Mouse (Mus musculus) heart, postnatal 14 days (tissue): ENCODE data around the gene Dnase2b. TPM values are rescaled to one million over a fixed set of nuclear protein-coding genes. Genes with fewer than 3 reads are reported as not detected.
A peak's percentile ranks its signal among the peaks of the same experiment; 100 is the strongest.

Source experiments
- DNase-seq, 2 experiments: peaks; one replicate each; pipeline ENCODE4 v3.0.0; 2021 to 2022
- intact Hi-C: fragments of 180-260 bp; cut with DNase I; formaldehyde crosslinking; loops from one replicate; pipeline ENCODE4 v1.15.1; 2025
- total RNA-seq, 2 experiments: library from RNA; stranded (reverse); gene quantifications; 2 replicates each; pipeline ENCODE4 v1.2.3; 2021

Dnase2b gene
- total RNA-seq, 2 experiments from 2014 or later: not detected

DNA sequence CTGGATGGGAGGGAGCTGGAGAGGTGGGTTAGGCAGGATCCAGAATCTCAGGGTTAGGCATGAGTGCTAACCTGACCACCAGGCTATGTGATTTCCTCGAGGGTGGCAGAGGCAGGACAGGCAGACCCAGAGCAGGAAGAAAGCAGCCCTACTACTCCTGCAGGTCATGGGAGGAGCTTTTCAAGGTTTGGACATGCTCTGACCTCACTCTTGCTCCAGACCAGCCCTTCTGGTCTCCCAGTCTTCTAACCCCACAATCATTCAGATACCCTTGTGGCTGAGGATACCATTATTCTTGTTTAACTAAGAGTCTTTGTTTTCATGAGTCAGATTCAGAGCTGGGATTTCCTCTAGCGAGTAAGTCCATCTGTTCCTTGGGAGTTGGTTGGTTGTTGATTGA, 37.8 kb downstream of the Dnase2b start:
- DNase-seq: no peak
- intact Hi-C loops: no loop called here

DNA sequence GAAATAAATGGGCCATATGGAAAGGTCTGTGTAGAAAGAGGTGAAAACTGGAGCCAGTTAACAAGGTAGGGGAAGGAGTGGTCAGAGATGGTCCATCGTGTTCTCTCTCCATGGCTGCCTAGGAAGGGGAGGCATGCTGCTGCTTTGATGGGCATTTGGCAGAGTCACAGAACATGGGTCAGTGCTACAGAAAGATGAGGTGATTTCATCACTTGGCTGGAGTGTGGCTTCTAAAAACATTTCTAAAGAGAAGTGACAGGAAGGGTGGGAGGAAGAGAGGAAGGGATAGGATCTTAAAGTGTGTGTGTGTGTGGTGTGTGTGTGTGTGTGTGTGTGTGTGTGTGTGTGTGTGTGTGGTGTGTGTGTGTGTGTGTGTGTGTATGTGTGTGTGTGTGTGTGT, 44.1 kb downstream of the Dnase2b start:
- DNase-seq: no peak
- intact Hi-C loops: no loop called here

DNA sequence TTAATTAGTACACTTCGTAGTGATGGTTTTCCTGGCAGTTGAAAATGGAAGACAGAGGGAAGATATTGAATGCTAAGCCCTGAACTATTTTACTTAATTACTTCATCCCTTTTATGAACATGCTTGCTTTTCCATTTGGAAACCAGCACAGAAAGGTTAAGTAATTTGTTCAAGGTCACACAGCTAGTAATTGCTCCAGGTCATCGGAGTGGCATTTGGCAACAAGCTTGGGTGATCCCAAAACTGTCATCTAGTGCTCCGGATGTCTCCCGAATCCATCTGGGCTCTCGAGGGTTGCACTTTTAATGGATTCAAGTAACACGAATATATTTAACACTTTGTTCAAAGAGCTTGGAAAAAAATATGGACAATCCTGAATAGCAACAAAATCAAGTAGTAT, 44.5 kb downstream of the Dnase2b start:
- intact Hi-C loops: no loop called here
- no peak for DNase-seq

DNA sequence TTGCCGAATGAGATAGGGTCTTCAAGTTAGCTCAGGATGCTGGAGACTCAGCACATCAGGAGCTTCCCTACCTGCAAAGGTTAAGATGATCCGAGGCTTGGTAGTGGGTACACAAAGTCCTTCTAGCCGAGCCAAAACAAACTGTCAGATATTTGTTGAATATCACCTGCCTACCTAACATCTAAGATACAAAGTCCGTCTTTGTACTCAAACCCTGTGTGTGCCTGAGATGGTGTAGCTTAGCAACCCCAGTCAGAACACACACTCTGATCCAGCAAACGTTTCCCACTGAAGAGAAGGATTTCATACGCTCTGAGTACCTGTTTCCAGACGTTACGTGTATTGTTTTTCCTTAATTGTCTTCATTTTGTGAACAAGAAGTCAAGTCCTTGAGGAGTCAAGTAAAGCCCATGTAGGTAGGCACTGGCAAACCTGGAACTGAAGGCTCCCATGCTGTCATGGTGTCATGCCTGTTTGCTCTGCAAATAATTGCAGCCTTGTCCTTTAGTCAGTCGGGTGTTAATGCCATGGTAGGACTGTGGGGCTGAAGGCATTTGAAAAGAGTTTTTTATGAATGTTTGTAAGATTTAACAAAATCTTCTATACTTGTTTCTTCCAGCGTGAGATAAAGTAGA, 45.1 kb downstream of the Dnase2b start, which contains the start of gene Uox:
Gene Uox, plus strand, starts transcription at position 279 of the 635 bp plus-strand sequence.
- intact Hi-C loops: no loop called here
- DNase-seq: no peak

DNA sequence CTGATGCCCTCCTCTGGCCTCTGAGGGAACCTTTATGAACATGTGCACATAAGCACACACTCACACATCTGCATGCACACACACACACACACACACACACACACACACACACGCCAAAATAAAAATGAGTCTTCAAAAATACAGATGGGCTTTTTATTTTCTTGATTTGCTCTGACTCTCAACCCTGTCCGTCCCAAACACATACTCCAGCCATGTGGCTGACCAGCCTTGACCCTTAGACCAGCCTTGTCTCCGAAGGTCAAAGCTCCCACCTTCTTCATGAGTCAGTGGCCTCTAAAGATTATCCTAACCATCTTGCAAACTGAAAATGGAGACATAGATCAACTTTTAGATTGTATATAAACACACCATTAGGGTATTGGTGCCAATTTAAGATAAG, 45.8 kb downstream of the Dnase2b start:
- no peak for DNase-seq
- intact Hi-C loops: loop anchor here (10.0 kb wide), 1 partner anchor 115 kb away; the partner anchor contains the start of gene Samd13

DNA sequence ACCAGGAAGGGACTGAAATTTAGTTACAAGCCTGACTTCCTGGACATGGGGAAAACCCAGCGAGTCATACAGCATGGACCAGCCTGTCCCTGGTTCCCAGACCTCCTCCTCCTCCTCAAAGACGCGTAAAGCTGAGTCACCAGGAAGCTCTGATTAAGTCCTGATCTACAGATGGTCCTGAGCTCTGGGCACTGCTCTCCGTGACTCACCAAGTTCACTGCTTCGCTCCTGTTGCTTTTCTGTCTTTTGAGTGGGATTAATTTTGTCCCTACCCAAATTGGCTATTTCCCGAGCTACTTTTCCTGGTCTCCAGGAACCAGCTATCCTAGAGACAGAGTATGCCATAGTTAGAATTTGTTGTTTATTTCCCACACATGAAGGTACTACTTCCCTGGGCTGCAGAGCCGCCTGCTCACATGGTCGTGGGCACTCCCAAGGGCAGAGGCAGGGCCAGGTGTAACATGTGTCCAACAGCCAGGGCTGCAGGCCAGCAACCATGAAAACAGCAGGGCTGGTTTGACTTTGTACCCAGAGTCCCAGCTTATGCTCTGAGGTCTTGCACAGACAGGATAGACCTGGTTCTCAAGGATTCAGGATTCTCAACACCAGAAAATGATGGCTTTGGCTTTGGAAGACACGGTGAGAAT, 47.4 kb downstream of the Dnase2b start:
- intact Hi-C loops: loop anchor here (10.0 kb wide), 1 partner anchor 117 kb away; the partner anchor contains the start of gene Samd13
- DNase-seq: no peak

DNA sequence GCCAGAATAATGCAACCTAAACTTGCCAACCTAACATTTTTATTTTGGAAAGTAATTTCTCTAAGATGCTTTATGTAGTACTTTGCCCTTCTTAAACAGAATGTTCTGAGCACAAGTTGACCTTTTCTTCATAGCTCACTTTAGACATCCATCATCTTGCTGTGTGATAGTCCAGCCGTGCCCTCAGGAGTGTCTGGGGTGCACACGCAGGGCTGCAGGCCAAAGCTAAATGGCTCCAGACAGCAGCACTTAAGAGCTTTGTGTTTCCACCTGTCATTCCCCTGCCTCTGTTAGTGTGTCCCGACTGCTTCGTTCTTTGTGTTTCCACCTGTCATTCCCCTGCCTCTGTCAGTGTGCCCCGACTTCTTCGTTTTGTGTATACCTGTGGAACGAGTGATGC, 48.0 kb downstream of the Dnase2b start:
- no peak for DNase-seq
- intact Hi-C loops: loop anchor here (10.0 kb wide), 1 partner anchor 117 kb away; the partner anchor contains the start of gene Samd13

DNA sequence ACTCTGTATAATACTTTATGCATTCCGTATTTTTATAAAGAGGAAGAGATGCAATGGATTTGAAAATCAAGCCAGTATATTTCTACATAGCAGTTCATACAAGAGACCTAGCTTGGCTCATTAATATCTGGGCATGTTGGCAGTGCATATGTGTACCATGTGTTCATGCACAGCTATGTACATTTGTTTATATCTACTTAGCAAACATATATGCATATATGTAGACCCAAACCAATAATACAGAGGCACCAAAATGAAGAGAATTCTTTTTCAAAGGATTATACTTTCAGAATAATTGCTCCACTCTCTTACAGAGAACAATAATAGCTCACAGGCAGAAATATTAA, 50.4 kb downstream of the Dnase2b start:
- DNase-seq: no peak
- intact Hi-C loops: loop anchor here (10.0 kb wide), 1 partner anchor 120 kb away; the partner anchor contains the start of gene Samd13

DNA sequence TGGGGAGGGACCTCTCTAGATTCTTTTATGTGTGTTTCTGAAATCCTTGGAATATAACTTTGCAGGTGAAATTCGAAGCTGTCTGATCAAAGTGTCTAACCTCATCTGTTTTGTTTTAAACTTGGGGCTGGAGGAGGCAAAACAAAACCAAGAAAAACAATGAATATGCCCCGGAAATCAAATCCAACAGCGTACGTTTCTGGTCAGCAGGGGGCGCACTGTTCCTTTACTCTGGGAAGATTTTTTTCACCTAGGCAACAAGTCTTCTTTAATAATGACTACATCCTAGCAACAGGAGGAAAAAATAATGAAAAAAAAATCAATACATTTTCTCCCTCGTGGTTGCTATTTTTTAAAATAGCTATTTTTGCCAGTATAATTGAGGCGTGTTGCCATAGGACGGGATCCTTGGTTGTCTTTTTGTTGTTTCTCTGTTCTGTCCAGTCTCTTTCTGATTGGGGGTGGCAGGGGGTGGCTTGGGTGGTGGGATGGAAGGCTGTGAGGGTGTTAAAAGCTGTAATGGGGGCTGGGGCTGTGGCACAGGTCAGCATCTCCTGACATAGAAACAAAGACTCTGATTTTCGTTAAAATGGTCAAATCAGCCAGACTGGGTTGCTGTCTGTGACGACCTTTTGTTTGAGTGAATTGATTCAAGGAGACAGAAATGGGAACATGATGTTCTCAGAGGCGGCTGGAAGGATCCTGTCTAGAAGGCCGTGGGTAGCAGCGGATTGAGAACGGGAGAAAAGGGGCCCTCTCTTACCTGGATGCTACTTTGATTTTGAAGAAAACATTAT, 50.9 kb downstream of the Dnase2b start:
- DNase-seq: peak; percentile 77 to 87
- intact Hi-C loops: loop anchor here (5.0 to 10.0 kb wide), 2 partner anchors 120 to 217 kb away; partner anchors contain the start of gene Samd13

DNA sequence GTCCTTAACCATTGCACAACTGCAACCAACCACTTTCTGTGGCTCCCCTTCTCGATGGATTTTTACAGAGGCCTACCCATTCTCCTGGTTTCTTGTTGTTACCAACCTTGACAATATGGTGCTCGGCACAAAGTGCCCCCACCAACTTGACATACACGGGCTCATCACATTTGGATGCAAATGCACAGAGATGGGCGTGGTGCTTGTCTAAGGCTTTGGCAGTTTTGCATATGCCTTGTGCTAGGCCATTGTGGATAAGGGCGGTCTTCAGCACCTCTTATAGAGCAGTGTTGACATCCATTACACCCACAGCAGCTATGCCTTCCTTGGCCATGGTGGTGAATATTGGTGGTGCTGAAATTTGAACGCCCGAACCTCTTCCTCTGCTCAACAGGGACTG, 52.5 kb downstream of the Dnase2b start:
- intact Hi-C loops: loop anchor here (2.0 to 10.0 kb wide), 4 partner anchors 122 to 352 kb away; partner anchors contain the start of gene Samd13
- DNase-seq: no peak

DNA sequence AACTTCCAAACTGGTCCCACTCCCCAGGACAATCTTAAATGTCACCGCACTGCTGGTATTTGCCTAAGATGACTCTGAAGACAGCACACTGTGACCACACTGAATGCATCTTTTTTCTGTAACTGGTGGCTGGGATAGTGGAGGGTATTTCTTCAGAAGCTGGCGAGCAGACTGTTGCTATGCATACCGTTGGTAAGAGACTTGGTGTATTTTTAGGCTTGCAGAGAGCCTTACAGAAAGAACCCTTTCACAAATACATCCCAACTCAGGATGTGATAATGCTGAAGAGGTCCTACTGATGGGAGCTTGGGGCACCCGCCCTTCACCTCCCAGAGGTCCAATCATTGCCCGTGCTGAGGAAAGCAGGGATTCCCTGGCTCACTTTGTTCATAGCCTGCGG, 57.9 kb downstream of the Dnase2b start:
- DNase-seq: no peak
- intact Hi-C loops: no loop called here

DNA sequence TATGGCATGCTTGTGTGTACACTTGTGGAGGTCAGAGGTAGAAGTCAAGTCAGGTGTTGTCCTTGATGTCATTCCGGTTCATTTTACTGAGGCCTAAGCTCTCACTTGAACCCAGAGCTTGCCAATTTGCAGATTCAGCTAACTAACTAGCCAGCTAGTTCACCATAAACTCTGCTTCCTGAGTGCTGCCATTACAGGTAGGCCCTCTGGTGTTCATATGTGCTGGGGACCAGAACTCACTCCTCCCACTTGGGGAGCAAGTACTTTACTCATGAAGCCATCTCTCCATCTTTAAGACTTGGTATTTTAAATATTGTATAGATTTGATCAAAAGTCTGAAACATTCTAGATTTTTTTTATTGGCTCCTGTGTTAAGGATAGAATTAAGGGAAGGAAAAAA, 58.8 kb downstream of the Dnase2b start:
- no peak for DNase-seq
- intact Hi-C loops: no loop called here

DNA sequence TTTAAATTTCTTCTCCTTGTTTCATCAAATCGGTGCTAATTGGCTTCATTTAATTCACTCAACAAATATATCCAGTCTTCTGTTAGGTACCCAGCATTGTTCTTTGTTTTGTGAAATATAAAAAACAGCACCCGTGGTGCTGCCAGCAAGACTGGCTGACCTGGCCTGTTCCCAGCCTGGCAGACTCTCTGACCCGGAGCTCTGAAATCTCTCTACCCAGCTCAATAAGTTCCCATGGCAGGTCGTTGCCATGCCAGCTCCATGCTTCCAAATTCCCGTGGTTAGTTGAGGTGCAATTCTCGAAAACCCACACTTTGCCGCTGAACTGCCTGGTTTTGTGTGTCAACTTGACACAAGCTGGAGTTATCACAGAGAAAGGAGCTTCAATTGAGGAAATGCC, 60.6 kb downstream of the Dnase2b start:
- intact Hi-C loops: no loop called here

DNA sequence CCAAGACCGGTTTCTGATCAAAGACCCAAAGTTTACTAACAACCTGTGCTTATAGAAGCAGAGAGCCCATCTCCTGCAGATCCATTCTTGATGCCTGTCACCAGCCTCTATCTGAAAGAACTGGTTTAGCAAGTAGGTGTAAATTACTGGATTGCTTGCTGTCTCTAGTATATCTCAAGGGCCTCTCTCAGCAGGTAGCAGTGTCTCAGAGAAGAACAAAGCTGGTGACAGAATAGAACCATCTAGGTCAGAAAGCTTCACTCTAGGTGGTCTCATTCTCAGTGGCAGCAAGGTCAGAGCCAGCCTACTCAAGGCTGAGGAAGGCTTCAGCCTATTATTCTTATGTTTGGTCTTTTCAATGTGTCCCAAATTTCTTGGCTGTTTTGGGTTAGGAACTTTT, 71.8 kb downstream of the Dnase2b start:
- intact Hi-C loops: no loop called here
- no peak for DNase-seq

More for the DNA sequence above, 60.6 kb downstream of the Dnase2b start:
- DNase-seq: no peak

DNA sequence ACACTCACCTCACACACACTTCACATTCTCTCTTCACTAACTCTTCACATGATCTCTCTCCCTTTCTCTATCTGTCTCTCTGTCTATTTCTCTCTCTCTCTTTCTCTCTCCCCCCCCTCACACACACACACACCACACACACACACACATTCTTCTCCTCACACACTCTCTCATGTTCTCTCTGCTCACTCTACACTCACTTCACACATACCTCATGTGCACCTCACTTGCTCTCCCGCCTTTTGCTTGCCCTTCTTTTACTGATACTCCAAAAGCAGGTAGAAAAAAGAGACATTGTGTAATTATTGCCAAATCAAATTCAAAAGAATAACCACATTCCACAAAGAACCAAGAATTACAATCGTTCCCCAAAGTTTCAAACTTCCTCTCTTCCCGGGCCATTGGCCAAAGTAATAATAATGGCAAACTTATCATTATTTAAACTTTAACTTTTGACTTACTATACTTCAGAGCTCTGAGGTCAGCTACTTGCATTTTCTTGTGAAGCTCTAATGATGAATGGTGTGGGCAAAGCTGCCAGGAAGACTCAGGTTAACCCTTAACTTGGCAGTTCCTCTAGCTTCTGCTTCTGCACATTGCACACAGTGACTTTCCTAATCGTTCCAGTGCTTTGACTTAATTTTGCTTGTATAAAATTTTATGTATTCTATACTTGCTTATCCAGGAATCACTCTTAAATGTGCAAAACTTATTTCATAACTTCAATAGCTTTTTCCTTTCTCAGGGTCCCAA, 74.7 kb downstream of the Dnase2b start:
- DNase-seq: no peak

DNA sequence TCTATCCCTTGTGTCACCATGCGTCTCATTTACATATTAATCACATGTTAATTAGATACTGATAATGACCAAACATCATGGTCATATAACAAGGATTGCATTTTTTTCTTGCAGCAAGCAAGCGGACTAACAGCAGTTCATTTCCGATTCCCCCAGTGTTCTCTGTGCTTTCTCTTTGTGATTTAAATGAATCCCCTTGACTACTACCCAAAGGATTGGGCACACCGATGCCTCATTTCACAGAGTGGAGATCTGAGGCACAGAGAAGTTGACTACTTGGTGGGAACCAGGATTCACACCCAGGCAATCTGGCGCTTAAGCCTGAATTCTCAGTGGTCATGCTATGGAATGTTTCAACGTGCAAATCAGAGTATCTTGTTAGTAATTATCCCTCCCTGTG, 80.4 kb downstream of the Dnase2b start:
- DNase-seq: no peak
- intact Hi-C loops: no loop called here

More for the DNA sequence above, 74.7 kb downstream of the Dnase2b start:
- intact Hi-C loops: no loop called here
